Mouse (Mus musculus) layer of hippocampus, adult 18-20 months (tissue): ENCODE results near the gene Klc1. TPM values are rescaled to one million over a fixed set of nuclear protein-coding genes. Genes with fewer than 3 reads are reported as not detected.

Source experiments
- DNase-seq, 2 experiments: peaks; one replicate each; pipeline ENCODE4 v3.0.0; 2022; ENCODE audit warnings: low spot score in 2 of 2
- total RNA-seq, 2 experiments: library from RNA; stranded (reverse); gene quantifications; 2 replicates each; pipeline ENCODE4 v1.2.3; 2021

Klc1 gene
- total RNA-seq, 2 experiments from 2014 or later, result 682 to 695 TPM

DNA sequence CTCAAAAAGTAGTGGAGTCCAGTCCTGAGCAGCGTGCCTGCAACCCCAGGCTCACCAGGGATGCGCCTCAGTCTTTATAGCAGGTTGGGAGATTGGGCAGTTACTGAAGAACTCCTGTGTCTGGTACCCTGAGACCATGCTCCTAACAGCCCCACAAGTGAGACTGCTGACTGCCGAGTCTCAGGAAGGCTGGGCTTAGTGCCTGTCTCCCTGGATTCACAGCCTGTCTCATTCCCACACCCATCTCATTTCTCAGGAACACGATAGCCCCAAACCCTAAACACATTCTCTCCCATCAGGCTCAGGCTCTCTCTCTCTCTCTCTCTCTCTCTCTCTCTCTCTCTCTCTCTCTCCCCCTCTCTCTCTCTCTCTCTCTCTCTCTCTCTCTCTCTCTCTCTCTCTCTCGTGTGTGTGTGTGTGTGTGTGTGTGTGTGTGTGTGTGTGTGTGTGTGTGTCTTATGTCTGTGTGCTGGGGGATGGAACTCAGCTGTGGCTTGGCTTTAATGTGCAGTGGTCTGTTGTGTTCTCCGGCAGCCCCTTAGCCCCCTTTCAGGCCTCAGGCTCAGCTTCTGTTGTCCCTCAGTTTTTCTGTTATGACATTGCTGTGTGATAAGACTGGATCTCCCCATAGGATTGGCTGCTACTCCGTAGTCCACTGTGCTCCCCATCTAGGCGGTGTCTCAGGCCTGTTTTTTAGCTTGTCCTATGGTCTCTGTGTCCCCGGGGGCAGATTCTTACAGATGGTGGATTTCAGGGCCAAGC is 11.3 kb downstream of the Klc1 start:
- DNase-seq, result peak in 1 of 2 experiments; percentile 37

DNA sequence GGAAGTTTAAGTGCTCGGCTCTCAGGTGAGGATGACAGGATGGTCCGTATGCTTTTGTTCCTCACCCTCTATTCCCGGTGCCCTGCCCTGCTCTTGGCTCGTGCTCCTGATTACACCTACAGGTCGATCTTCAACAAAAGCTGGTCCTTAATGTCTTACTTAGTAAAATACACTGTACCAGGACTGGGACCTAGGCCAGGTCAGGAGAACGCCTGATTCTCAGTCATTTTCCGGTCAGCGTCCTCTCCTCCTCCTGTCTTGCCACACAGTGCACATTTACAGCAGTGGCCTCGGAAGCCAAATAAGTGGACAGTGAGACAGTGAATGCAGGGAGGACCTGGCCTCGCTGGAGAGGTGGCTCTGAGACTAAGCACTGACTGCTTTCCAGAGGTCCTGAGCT is 12.0 kb downstream of the Klc1 start:
- no peak for DNase-seq

DNA sequence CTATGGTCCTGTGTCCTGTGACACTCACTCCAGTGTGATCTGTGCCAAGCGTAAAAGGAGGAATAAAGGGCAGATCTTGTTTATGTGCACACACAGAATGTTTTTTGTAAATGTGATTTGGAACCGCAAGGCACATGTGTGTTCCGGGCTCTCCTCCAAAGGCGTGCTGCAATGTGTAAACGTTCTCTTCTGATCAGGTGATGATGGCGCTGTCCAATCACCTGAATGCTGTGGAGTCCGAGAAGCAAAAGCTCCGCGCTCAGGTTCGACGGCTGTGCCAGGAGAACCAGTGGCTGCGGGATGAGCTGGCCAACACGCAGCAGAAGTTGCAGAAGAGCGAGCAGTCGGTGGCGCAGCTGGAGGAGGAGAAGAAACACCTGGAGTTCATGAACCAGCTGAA is 15.5 kb downstream of the Klc1 start:
- no peak for DNase-seq

DNA sequence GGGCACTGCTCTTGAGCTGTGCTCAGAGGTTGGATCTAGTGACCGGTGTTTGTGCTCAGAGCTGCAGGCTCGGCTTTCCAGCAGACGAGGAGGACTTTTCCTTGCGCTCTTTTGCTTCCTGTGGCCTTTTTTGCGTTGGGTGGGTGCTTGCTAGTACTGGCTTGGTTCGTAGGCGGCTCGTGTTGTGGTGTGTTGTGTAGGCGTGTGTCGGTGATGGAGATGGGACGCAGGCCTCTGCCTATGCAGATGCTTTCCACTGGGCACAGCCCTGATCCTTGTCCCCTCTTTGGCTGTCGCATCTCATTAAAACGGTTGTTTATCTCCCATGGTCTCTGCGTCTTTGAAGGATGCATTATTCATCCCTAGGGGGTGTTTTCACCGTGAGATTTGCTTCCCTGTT is 16.2 kb downstream of the Klc1 start:
- DNase-seq, result no peak

DNA sequence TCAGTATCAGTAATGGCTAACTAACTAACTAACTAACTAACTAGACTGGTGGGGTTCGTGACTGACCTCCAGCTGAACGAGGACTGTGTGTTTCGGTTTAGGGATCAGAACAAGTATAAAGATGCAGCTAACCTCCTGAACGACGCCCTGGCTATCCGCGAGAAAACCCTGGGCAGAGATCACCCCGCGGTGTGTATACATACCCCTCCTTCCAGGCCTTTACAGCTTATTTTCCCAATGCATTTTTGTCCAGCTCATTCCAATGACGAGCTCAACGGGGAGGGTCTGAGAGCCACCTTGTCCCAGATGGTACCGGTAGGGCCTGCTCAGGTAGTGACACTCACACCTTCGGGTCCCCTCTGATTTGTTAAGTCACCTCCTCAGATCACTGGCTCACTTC is 19.3 kb downstream of the Klc1 start:
- no peak for DNase-seq

DNA sequence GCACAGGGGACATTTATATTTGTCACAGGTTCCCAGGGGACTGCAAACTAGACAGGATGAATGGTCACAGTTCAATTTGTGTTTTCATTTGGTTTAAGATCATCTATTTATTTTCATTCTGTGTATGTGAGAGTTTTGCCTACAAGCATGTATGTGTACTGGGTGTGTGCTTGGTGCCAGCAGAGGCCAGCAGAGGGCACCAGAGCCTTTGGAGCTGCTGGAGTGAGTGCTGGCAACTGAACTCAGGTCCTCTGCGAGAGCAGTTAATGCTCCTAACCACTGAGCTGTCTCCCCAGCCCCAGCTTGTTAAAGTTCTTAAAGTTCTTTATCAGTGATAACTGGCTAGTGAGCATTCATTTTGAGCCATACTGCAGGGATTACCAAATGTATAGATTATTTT is 20.9 kb downstream of the Klc1 start:
- DNase-seq, result no peak

DNA sequence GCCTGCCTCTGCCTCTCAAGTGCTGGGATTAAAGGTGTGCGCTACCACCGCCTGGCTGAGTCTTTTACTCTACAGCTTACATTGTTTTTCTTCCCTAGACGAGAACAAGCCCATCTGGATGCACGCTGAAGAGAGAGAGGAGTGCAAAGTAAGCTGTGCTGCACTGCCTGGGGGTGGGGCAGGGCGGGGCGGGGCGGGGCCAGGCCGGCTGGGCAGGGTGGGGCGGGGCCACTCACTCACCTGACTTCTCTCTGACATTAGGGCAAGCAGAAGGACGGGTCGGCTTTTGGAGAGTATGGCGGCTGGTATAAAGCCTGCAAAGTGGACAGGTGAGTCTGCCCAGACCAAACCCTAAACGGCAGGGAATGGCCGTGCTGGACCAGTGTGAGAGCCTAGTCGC is 26.5 kb downstream of the Klc1 start:
- DNase-seq, result no peak

DNA sequence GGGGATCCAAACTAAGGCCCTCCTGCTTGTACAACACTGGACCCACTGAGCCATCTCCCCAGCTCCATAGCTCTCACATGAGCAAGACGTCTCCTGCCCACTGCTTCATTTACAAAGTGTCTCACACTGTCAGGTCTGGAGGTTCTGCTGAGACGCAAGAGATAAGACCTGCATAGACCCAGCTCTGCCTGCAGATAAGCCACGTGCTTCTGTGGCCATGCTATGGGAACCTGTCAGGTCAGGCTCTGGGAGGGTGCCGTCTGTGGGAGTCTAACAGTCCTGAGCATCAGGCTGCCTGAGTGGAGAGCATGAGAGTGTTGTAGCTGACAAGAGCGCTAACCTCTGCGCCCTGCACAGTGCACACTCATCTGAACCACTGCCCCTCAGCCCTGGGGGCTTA is 28.4 kb downstream of the Klc1 start:
- no peak for DNase-seq

DNA sequence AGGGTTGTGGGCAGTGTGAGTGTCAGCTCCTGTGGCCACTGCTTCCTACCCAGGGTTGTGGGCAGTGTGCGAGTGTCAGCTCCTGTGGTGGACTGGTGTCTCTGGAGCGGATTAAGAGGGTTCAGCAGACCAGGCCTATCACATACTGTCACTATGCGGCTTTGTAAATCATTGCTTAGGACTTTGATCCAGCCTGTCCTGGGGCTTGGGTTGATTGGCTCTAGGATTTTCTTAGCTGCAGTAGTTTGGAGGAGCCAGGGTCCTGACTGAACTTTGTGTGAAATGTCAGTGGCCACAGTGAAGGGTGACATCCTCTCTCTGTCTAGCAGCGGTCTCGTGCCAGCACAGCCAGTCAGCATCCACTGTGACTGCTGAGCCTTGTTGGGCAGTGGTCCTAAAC is 31.4 kb downstream of the Klc1 start:
- no peak for DNase-seq

DNA sequence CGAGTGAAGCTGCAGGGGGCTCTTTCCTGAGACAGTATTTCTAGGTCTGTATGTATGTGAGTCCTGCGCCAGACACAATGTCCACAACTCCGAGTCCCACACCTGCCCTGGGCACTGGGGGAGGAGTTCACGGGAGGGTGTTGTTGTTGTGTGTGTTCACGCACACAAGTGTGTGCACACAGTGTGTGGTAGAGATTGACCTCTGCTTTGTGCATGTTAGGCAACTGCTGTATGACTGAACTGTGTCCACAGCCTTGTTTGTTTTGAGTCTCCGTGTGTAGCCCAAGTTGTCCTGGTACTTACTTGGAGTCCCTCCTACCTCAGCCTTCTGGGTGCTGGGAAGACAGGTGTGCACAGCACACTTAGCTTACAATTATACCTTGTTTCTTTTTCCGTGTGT is 32.0 kb downstream of the Klc1 start:
- no peak for DNase-seq

DNA sequence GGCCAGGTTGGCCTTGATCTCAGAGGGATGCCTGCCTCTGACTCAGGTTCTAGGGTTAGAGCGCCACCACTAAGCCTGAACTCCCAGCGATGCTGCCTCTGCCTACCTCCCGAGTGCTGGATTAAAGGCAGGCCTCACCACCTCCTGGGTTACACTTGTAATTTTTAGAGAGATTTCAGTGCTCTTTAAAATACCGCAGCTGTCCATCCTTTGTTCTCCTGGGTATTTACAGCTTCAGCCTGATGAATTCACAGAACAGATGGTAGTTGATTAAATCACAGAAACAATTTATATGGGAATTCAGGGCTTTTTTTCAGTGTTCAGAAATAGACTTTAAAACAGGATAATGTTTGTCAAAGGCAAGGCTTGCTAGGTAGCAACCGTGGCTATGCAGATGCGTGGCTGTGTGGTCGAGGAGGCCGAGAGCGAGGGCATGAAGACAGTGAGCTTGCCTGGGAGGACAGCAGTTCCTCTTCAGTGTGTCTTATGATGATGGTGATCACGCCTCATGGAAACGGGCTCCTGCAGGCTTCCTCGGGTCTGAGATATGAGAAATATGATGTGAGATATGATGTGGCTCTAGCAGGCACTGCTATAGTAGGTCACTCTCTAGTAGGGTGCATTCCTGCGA is 32.9 kb downstream of the Klc1 start:
- no peak for DNase-seq

DNA sequence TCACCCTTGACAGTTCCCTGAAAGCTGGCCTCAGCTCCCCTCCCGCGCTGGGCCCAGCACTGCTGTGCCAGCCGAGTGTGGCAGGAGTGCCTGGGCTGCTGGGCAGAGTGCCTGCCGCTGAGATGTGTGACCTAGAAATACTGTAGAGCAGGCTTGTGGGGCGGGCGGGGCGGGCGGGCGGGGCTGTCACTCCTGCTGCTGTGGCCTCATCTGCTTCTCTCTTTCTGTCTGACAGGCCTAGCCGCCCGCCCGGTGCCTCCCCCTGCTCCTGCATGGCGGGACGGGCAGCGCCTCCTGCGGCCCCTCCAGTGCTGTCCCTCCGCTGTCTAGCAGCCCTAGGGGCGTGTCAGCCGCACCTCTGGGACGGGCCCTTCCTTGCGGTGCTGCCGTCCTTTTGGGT is 35.5 kb downstream of the Klc1 start:
- DNase-seq, result no peak

DNA sequence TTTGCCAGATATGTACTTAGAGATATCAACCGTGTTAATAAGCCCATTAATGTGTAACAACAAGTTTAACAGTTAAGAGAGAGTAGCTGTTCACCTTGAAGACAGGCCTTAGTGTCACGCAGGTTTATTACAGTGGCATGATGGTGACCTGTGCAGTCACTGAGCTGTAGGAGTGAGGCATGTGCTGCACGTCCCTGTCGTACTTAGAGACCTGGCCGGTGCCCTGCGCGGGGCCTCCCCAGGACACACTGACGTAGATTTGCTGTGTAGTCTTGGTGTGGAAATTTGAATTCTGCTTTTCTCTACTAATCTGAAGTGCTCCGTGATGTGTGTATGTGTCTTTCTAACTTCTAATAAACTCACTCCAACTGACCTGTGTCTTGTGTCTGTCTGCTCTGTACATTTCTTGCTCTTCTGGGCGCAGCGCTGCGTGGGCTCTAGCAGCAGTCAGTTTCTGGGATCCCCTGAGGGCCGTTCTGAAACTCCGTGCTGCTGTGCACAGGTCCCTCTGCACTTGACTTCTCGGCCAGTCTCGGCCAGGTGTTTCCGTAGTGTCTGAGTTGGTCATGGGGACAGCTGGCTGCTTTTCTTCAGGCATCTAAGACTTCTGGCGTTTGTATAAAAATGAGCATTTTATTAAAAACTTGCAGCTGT is 36.0 kb downstream of the Klc1 start:
- DNase-seq, result no peak

DNA sequence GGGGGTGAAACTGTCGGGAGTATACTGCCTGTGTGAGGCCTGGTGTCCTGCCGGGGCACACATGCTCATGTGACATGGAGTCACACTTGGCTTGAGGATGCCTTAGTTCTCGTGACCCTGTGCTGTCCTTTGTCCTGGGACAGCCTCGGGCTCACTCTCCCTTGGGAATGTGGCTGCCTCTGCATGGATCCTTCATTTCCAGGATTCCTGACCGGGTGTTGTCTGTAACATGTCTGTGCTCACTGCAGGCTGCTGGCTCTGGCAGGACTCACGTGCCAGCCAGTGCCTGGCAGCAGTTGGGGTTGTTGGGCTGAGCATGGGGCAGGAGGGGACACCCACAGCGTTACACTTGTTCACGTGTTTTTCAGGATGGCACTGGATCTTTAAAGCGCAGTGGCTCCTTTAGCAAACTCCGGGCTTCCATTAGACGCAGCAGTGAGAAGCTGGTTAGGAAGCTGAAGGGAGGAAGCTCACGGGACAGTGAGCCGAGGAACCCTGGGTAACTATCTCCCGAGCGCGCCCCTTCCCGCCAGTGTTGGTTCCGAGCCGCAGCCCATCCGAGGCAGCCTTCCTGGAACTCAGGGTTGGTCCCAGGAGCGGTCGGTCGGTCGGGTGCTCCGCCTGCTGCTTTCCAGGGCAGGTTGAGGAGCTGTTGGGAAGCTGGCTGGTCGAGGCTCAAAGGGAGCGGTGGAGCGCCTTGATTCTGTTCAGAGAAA is 36.7 kb downstream of the Klc1 start:
- DNase-seq, result no peak

DNA sequence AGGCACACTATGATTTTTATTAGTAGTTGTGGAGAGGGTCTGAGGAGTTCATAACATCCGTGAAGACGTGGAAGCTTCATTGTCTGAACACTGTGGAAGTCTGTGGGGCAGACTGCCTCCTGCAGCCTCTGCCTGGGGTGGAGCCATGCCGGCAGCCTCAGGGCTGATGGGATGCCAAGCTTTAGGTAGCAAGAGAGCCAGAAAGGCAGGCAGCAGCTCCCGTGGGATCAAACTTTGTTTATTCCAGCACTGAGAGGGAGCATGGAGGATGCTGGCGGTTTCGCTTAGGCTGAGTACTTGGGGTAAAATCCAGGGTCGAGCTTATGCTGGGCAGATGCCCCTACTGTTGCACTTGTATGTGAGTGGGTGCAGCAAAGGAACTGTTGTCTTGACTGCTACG is 38.6 kb downstream of the Klc1 start:
- DNase-seq, result no peak

DNA sequence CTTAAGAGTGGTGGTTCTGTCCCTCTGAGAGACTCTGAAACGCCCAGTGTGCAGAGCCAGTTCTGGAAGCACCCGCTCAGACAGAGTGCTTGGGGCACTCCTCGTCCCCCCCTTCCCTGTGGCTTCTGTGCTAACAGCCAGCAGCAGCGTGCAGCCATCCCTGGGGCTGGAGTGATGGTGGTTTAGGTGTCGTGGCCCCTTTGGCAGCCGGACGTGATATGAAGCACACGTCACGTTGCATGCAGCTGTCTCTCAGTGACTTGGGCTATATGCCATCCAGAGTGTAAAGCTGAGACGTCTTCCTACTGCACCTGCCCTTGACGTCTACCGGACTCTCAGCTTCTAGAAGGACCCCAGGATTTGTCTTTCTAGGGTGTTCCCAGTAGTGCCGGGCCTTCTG is 39.8 kb downstream of the Klc1 start:
- no peak for DNase-seq

DNA sequence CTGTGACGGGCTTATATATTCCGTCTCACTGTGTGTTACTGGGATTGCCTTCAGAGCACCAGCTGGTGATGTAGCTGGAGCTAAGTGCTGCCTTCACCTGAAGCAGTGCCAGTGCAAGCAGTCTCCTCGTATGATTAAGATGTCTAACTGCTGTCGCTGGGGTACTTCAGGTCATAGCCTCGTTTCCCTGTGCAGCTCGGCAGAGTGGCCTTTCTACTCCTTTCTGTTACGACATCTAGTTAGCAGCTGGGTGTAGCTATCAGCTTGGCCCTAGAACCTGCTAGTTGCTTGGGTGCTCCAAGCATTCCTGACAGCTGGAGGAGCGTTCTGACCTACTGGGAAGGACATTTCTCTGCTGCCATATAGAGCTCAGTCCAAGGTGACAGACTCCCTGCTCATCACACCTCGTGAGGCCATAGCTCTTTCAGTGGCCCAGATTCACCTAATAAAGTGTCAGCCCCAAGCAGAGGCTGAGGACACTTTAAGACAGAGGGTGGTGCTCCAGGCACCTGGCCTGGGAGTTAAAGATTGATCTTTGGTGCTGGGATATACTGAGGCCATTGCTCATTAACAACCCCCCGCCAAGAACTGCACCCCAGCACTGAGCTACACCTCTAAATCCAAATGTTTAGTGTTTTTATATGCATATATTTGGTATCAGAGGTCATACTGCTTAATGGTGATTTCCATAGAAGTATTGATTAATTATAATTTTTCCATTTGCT is 42.0 kb downstream of the Klc1 start:
- no peak for DNase-seq

DNA sequence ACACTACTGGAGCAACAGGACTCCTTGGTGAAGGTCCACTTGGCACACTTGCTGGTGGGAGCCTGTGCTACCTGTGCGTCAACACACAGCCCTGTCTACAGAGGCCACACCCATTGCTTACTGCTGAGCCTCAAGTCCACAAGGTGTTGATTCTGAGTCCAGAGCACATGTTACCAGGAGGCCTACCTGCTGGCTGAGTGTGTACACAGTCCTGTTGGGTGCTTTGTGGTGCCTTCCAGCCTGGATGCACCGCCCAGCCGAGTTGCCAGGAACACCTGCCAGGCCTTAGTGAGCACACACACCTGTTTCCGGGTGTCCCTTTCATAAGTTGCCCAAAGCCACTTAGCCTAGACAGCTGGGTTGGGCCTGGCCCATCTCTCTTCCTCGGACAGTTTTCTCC is 44.9 kb downstream of the Klc1 start:
- DNase-seq, result no peak

DNA sequence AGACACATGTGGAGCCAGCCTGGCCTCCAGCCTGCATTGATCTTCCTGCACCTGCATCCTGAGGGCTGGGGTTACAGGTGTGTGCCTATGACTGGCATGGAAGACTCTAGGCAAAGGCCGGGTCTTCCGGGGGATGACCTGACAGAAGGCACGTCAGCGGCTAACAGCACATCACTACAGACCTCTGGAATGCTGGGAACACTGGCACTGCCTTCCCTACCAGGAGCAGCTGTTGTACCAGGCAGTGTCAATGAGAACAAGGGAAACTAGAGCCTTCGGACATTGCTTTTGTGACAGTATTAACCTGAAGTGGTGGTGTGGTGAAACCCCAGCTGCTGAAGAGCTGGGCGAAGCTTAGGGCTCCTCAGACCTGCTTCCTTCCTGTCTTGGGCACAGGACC is 50.1 kb downstream of the Klc1 start:
- DNase-seq, result no peak

DNA sequence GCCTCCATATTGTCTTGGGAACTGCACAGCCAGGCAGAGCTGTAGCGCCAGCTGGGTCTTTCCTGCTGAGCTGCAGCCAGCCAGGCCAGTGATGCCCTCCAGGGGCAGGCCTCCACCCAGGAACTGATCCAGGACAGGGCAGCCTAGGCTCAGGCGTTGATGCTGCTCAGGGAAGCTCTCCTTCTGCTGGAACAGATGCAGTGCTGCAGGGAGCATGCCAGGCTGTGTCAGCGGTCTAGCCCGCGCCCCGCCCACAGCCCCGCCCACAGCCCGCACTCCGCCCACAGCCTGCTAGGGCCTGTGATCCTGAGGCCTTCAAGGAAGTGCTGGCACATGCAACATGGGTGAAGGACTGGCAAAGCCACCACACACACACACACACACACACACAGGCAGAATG is 51.1 kb downstream of the Klc1 start:
- peak; percentile 58 to 79 for DNase-seq

DNA sequence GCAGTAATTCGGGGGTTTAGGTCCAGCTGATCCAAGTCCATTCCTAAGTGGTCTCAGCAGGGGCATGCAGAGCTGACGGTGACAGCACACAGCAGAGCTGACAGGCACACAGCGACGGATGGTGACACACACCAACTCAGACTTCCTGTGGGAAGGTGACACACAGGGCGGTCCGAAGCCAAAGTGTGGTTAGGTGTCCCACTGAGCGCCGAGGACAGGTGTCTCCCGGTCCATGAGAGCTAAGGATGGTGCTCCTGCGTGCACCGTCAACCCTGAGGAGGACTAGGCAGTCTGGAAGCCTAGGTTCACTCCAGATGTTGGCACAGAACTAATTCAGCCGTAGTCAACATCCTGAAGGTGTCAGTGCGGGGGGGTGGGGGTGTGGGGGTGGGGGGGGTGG is 53.4 kb downstream of the Klc1 start:
- DNase-seq, result no peak
